Mouse (Mus musculus) embryonic facial prominence, embryonic 11.5 days (tissue): ENCODE data around the gene 4930433I11Rik. TPM values are rescaled to one million over a fixed set of nuclear protein-coding genes. Genes with fewer than 3 reads are reported as not detected.
"Not testable (repeated sequence)": the region's sequence is repeated elsewhere in the genome, so short reads cannot be mapped to it uniquely, and the experiment has no call there.

Experiments used
- ATAC-seq: fragments of 200-750 bp; cut with Nextera tagmentation; replicated peaks from 2 replicates; pipeline ENCODE4 v1.8.0; 2017; ENCODE audit warnings: low read depth; ENCODE audit not compliant: insufficient number of reproducible peaks, low FRiP score, low TSS enrichment
- DNase-seq: peaks from one replicate; pipeline ENCODE4 v3.0.0-alpha.2; 2015; ENCODE audit warnings: low spot score
- H3K27ac ChIP-seq: fragments of 300-500 bp; sonication (generic); replicated peaks from 2 replicates; pipeline ENCODE4 v1.5.1; 2014; ENCODE audit warnings: mild to moderate bottlenecking, low read depth, low read length, control low read depth
- H3K27me3 ChIP-seq: fragments of 300-500 bp; sonication (generic); 2 replicates; pipeline ENCODE4 v1.6.1; 2014; ENCODE audit warnings: mild to moderate bottlenecking, low read length, moderate library complexity, mixed read lengths; ENCODE audit not compliant: control insufficient read depth, insufficient read depth
- H3K36me3 ChIP-seq: fragments of 300-500 bp; sonication (generic); replicated peaks from 2 replicates; pipeline ENCODE4 v1.6.1; 2014; ENCODE audit warnings: low read depth, mild to moderate bottlenecking, low read length, moderate library complexity, mixed read lengths; ENCODE audit not compliant: control insufficient read depth, insufficient read depth
- H3K4me1 ChIP-seq: fragments of 300-500 bp; sonication (generic); 2 replicates; pipeline ENCODE4 v1.6.1; 2014; ENCODE audit warnings: low read length, mixed read lengths; ENCODE audit not compliant: control insufficient read depth, insufficient read depth
- H3K4me2 ChIP-seq: fragments of 300-500 bp; sonication (generic); 2 replicates; pipeline ENCODE4 v1.6.1; 2014; ENCODE audit warnings: low read depth, mild to moderate bottlenecking, control low read depth, low read length, moderate library complexity
- H3K4me3 ChIP-seq: fragments of 300-500 bp; sonication (generic); 2 replicates; pipeline ENCODE4 v1.5.1; 2014; ENCODE audit warnings: low read depth, low read length, control low read depth
- H3K9ac ChIP-seq: fragments of 300-500 bp; sonication (generic); replicated peaks from 2 replicates; pipeline ENCODE4 v1.6.1; 2014; ENCODE audit warnings: mild to moderate bottlenecking, control low read depth, low read length
- H3K9me3 ChIP-seq: fragments of 300-500 bp; sonication (generic); replicated peaks from 2 replicates; pipeline ENCODE4 v1.6.1; 2016; ENCODE audit warnings: mild to moderate bottlenecking, low read length, inconsistent platforms, mixed read lengths; ENCODE audit not compliant: control insufficient read depth
- WGBS: fragments of 180-500 bp; shearing (Covaris S2); extraction: QIAGEN DNeasy Blood & Tissue Kit; methylation state at CpG from one replicate; pipeline ENCODE4 v1.1.7; 2014; 5-methylcytosine and 5-hydroxymethylcytosine counted together
- polyA plus RNA-seq: library from polyadenylated mRNA; unstranded; fragments of >200 nt; fragmentation: Nextera tagmentation; extraction: Ambion mirVana; gene quantifications from 2 replicates; pipeline ENCODE4 v1.2.1, GENCODE M21; 2014

The 4930433I11Rik gene
- polyA plus RNA-seq, result not detected in 2 replicates

DNA sequence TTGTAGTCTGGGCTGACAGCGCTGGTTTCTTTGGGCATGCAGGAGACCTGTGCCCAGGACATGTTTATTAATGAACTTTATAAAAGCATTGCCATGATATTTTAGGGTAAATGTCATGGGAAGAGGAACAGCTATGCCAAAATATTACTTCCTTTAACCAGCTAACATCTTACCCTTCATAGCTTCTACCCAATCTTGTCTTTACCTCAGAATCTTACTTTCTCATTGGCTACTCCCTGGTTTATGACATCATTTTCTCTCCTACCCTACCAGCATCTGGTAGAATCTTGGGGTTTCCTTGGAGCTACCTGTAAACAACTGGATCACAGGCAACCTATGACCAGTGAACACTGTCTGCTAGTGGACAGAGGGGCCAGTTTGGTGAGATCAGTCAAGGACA lies at the start of gene 4930433I11Rik:
4930433I11Rik (plus strand) TSS at position 301 of the 400 bp plus-strand sequence.
- DNase-seq, result no peak
- no peak for ATAC-seq
- no peaks in the 10 kb centered on the region for H3K36me3 ChIP-seq
- 87% methylated on average over 1 of the region's 1 CpGs for WGBS
- H3K4me2 ChIP-seq, result no peak within 1 kb of the TSS
- no peaks in the 10 kb centered on the region for H3K27me3 ChIP-seq
- H3K4me1 ChIP-seq, result no peaks in the 10 kb centered on the region
- H3K9me3 ChIP-seq, result no peaks in the 10 kb centered on the region
- no peak within 1 kb of the TSS for H3K9ac ChIP-seq
- H3K27ac ChIP-seq, result no peak within 1 kb of the TSS
- H3K4me3 ChIP-seq, result no peak within 1 kb of the TSS

GRCm38 (mm10) chr7:40939371-40939770 lies 48.0 kb upstream of the 4930433I11Rik start:
- Histone ChIP-seq H3K9ac (no peak overlapping the region), H3K27ac (no peak overlapping the region), H3K36me3 (no peaks in the 10 kb centered on the region), H3K4me3 (no peak overlapping the region), H3K4me1 (no peaks in the 10 kb centered on the region), H3K9me3 (no peaks in the 10 kb centered on the region), H3K4me2 (no peak overlapping the region), H3K27me3 (no peaks in the 10 kb centered on the region)
- 96% methylated on average over 1 of the region's 1 CpGs for WGBS
- ATAC-seq (no peak), DNase-seq (no peak)

DNA sequence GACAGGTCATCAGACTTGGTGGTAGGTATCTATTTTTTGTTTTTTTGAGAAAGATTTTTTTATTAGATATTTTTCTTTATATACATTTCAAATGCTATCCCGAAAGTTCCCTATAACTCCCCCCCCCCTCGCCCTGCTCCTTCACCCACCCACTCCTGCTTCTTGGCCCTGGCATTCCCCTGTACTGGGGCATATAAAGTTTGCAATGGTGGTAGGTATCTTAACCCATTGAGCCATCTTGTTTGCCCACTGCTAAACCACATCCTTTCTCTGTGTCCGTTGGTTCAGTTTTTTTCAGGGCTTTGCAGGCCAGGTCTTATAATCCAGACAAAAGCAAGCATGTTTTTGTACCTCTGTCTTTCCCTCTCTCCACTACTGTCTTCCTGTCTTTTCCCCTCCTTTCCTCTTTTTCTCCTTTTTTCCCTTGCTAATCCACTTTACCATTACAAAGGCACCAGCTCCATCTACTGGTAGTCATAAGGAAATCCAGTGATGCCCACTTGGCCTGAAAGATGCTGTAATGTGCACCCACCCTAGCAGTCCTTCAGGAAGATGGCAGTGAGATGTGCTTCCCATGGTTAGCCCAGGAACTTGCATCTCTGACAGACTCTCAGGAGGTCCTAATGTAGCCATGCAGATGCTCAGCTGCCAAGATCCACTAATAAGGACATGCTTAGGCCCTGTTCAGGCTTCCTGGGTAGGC lies 45.0 kb upstream of the 4930433I11Rik start:
- Histone ChIP-seq H3K4me1 (no peaks in the 10 kb centered on the region), H3K9me3 (no peaks in the 10 kb centered on the region), H3K36me3 (no peaks in the 10 kb centered on the region), H3K27ac (no peak overlapping the region), H3K4me2 (no peak overlapping the region), H3K27me3 (no peaks in the 10 kb centered on the region), H3K9ac (no peak overlapping the region), H3K4me3 (no peak overlapping the region)
- no peak for ATAC-seq
- WGBS, result 50% methylated on average over 3 of the region's 3 CpGs
- peak; percentile 56 for DNase-seq

DNA sequence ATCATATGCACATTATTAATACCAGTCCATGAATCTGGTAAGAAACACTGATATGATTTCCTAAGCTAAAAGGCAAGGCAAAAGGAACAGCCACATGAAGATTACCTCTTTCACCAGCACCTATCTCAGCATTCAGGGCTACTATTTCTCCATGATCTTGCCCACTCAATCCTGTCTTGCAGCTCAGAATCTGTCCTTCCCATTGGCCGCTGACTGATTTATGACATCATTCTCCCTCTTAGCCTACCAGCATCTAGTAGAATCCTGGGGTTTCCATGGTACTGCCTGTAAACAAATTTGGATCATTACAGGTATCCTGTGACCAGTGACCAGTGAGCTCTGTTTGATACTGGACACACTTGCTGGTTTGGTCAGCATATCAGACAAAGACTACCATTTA lies 45.1 kb downstream of the 4930433I11Rik start, which contains the start of gene Gm4884:
Gm4884 (plus strand) TSS at position 301 of the 400 bp plus-strand sequence.
- H3K27ac ChIP-seq, H3K9me3 ChIP-seq, H3K27me3 ChIP-seq, DNase-seq, H3K9ac ChIP-seq, H3K4me2 ChIP-seq, ATAC-seq, H3K4me1 ChIP-seq, H3K36me3 ChIP-seq, H3K4me3 ChIP-seq: not testable (repeated sequence)
- 87% methylated on average over 1 of the region's 1 CpGs for WGBS

GRCm38 (mm10) chr7:41044058-41044457 lies 56.7 kb downstream of the 4930433I11Rik start:
- not testable (repeated sequence) for ATAC-seq, H3K27me3 ChIP-seq, H3K9me3 ChIP-seq, H3K4me3 ChIP-seq, DNase-seq, H3K36me3 ChIP-seq, H3K9ac ChIP-seq, H3K27ac ChIP-seq, H3K4me2 ChIP-seq, H3K4me1 ChIP-seq
- WGBS, result 60% methylated on average over 3 of the region's 3 CpGs

Other genes starting within 250 kb of the 4930433I11Rik start
- 7.7 and 9.0 TPM in 2 replicates for gene Vstm2b, start 89.2 kb upstream of the 4930433I11Rik start, polyA plus RNA-seq
- not detected in 2 replicates for gene Gm4884, start 45.2 kb downstream of the 4930433I11Rik start, polyA plus RNA-seq
- gene Gm5592, start 166.3 kb downstream of the 4930433I11Rik start, polyA plus RNA-seq, result not detected in 2 replicates